8 mouse cellular contexts compared by ENCODE assay signal in genomic region chr8:126590024-126590529, GRCm38 (mm10). TPM values are rescaled to one million over a fixed set of nuclear protein-coding genes. Genes with fewer than 3 reads are reported as not detected.
A peak's percentile ranks its signal among the peaks of the same experiment; 100 is the strongest.
DNase-seq lines count a peak whose midpoint lies in the region; ATAC-seq lines count a peak whose summit lies in the region.

No protein-coding gene starts in this region.

- 48% methylated on average over 14 of the region's 14 CpGs for WGBS in forebrain, embryonic 11.5 days
- 20% methylated on average over 14 of the region's 14 CpGs for WGBS in hindbrain, embryonic 12.5 days
- 4% methylated on average over 14 of the region's 14 CpGs for WGBS in limb, embryonic 15.5 days
- WGBS in midbrain, embryonic 16.5 days, result 10% methylated on average over 14 of the region's 14 CpGs

- peak overlapping the region; percentile 72 for H3K4me3 ChIP-seq in forebrain, embryonic 11.5 days (ENCODE audit: low read depth, low read length)
- peak overlapping the region; percentile 99 for H3K4me3 ChIP-seq in hindbrain, embryonic 12.5 days
- peak overlapping the region; percentile 82 for H3K4me3 ChIP-seq in limb, embryonic 15.5 days
- peak overlapping the region; percentile 70 for H3K4me3 ChIP-seq in midbrain, embryonic 16.5 days (ENCODE audit: low read depth, low read length)

- peak overlapping the region; percentile 97 for H3K4me2 ChIP-seq in forebrain, embryonic 11.5 days (ENCODE audit: low read depth, low read length, severe bottlenecking)
- H3K4me2 ChIP-seq in hindbrain, embryonic 12.5 days (replicated peaks), result peak overlapping the region; percentile 93
- peak overlapping the region; percentile 73 for H3K4me2 ChIP-seq in limb, embryonic 15.5 days
- peak overlapping the region; percentile 99 for H3K4me2 ChIP-seq in midbrain, embryonic 16.5 days (ENCODE audit: low read length)

- no peaks in the 10 kb centered on the region for H3K9me3 ChIP-seq in forebrain, embryonic 11.5 days (ENCODE audit: control insufficient read depth, low read length)
- H3K9me3 ChIP-seq in hindbrain, embryonic 12.5 days (replicated peaks), result no peaks in the 10 kb centered on the region
- H3K9me3 ChIP-seq in limb, embryonic 15.5 days, result no peaks in the 10 kb centered on the region
- no peaks in the 10 kb centered on the region for H3K9me3 ChIP-seq in midbrain, embryonic 16.5 days (replicated peaks; ENCODE audit: control insufficient read depth, low read length, poor library complexity, severe bottlenecking)

- no peaks in the 10 kb centered on the region; the same call in 1 of the 2 replicates for H3K36me3 ChIP-seq in forebrain, embryonic 11.5 days (ENCODE audit: control insufficient read depth, insufficient read depth, low read length)
- peaks cover 6% of the 10 kb centered on the region; the same call in 1 of the 2 replicates for H3K36me3 ChIP-seq in hindbrain, embryonic 12.5 days
- peaks cover 9% of the 10 kb centered on the region; the same call in 1 of the 2 replicates for H3K36me3 ChIP-seq in limb, embryonic 15.5 days
- peaks cover 3% of the 10 kb centered on the region; the same call in 1 of the 2 replicates for H3K36me3 ChIP-seq in midbrain, embryonic 16.5 days (ENCODE audit: control insufficient read depth, insufficient read depth, low read length)

- no peak for ATAC-seq in forebrain, embryonic 11.5 days (replicated peaks; ENCODE audit: low FRiP score)
- no peak for ATAC-seq in hindbrain, embryonic 12.5 days (ENCODE audit: low FRiP score)
- no peak for ATAC-seq in limb, embryonic 15.5 days (ENCODE audit: insufficient number of reproducible peaks, low FRiP score, low TSS enrichment, low read depth)
- ATAC-seq in midbrain, embryonic 16.5 days, result no peak

- peaks cover 29% of the 10 kb centered on the region for H3K4me1 ChIP-seq in forebrain, embryonic 11.5 days (replicated peaks; ENCODE audit: control insufficient read depth, insufficient read depth, low read length)
- peaks cover 52% of the 10 kb centered on the region for H3K4me1 ChIP-seq in hindbrain, embryonic 12.5 days
- peaks cover 45% of the 10 kb centered on the region for H3K4me1 ChIP-seq in limb, embryonic 15.5 days
- peaks cover 54% of the 10 kb centered on the region for H3K4me1 ChIP-seq in midbrain, embryonic 16.5 days (ENCODE audit: control insufficient read depth, insufficient read depth, low read length)

- no peak overlapping the region for H3K9ac ChIP-seq in forebrain, embryonic 11.5 days (ENCODE audit: low read length)
- H3K9ac ChIP-seq in hindbrain, embryonic 12.5 days, result peak overlapping the region; percentile 54
- peak overlapping the region; percentile 37 for H3K9ac ChIP-seq in limb, embryonic 15.5 days
- peak overlapping the region; percentile 70 for H3K9ac ChIP-seq in midbrain, embryonic 16.5 days (ENCODE audit: low read depth, low read length)

- H3K27me3 ChIP-seq in forebrain, embryonic 11.5 days (ENCODE audit: control insufficient read depth, insufficient read depth, low read length), result no peaks in the 10 kb centered on the region
- H3K27me3 ChIP-seq in hindbrain, embryonic 12.5 days, result no peaks in the 10 kb centered on the region
- no peaks in the 10 kb centered on the region for H3K27me3 ChIP-seq in limb, embryonic 15.5 days
- H3K27me3 ChIP-seq in midbrain, embryonic 16.5 days (ENCODE audit: control insufficient read depth, insufficient read depth, low read depth, low read length), result no peaks in the 10 kb centered on the region

- peak; percentile 69 to 89 for DNase-seq in adrenal gland, adult (ENCODE audit: inconsistent age in 2 of 2, low spot score in 1 of 2)
- DNase-seq in adrenal gland, adult 8-10 months, result no peak
- peak; percentile 70 for DNase-seq in adipocyte (ENCODE audit: low spot score)
- peak; percentile 63 for DNase-seq in forebrain, embryonic 11.5 days (ENCODE audit: low spot score)
- DNase-seq in thymus, postnatal 14 days, result peak; percentile 78

- no peak overlapping the region for H3K27ac ChIP-seq in forebrain, embryonic 11.5 days (ENCODE audit: low read depth, low read length)
- H3K27ac ChIP-seq in hindbrain, embryonic 12.5 days, result peak overlapping the region; percentile 18
- H3K27ac ChIP-seq in limb, embryonic 15.5 days, result peak overlapping the region; percentile 79
- H3K27ac ChIP-seq in midbrain, embryonic 16.5 days (ENCODE audit: low read length), result peak overlapping the region; percentile 68

RNA-seq across cellular contexts. Expression of gene Irf2bp2, which starts 3.7 kb away (rescaled TPM):
- total RNA-seq in adrenal gland, adult 8-10 months (2022), result 100 to 1,000 TPM in 2 of 4 experiments, 10 to 100 TPM in 2; 74.4 to 129 (median 98.9) TPM
- 4.5 and 4.6 TPM in 2 replicates for polyA plus RNA-seq in forebrain, embryonic 11.5 days (2014; fragmentation: Nextera tagmentation; extraction: Ambion mirVana)
- 8.8 and 9.6 TPM in 2 replicates for polyA plus RNA-seq in hindbrain, embryonic 12.5 days (2016; fragmentation: Nextera tagmentation; extraction: Ambion mirVana)
- polyA plus RNA-seq in limb, embryonic 15.5 days (2015; fragmentation: Nextera tagmentation; extraction: Ambion mirVana), result 11.0 and 12.8 TPM in 2 replicates
- 9.6 and 9.9 TPM in 2 replicates for polyA plus RNA-seq in midbrain, embryonic 16.5 days (2015; fragmentation: Nextera tagmentation; extraction: Ambion mirVana)
